Mouse (Mus musculus): ENCODE measurements around the gene Mt1.

DNA sequence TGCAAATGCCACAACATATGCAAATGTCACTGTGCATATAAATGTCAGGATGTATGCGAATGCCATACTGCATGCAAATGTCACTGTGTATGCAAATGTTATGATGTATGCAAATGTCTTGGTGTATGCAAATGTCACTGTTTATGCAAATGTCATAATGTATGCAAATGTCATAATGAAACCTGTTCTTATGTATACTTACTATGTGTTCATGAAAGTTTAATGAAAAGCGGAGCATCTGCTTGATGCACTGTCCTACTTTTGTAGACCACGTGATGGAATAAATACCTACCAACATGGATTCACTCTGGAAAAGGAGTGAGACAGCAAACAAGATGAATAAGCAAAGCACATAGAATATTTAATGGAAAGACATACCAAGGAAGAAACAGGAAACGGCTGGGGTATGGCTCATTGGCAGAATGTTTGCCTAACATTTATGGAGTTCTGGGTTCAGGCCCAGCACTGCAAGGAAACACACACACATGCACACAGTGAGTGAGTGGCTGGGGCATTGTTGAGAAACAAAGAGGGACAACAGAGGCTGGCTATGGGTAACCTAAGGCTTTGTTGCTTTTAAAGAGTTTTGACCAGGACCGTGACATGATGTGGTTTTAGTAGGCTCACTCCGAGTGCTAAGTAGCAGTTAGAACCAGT is 49.6 kb upstream of the Mt1 start:
- TF ChIP-seq GATA1 (IDR thresholded peaks at IDR 0.05; ENCODE audit: low read length) (no peak), TAL1 (IDR thresholded peaks at IDR 0.05; ENCODE audit: low read length) (no peak)
